Mouse (Mus musculus): Measurements from ENCODE around the gene Lamb1. TPM values are rescaled to one million over a fixed set of nuclear protein-coding genes. Genes with fewer than 3 reads are reported as not detected.

The Lamb1 gene
- total RNA-seq, 1 experiment = 232 TPM

GRCm38 (mm10) chr12:31376326-31376950 lies 111.4 kb downstream of the Lamb1 start:
- TF ChIP-seq HCFC1 (IDR thresholded peaks at IDR 0.05; ENCODE audit: borderline replicate concordance, insufficient read depth, low read length) = no peak
- no peak for TF ChIP-seq MAFK (IDR thresholded peaks at IDR 0.05; ENCODE audit: insufficient read depth, low read depth, low read length)
- TF ChIP-seq ZNF384 (IDR thresholded peaks at IDR 0.05; ENCODE audit: low read depth, low read length) = no peak
- no peak for TF ChIP-seq CHD2 (IDR thresholded peaks at IDR 0.05; ENCODE audit: low read depth, low read length)
- TF ChIP-seq ZC3H11A (IDR thresholded peaks at IDR 0.05; ENCODE audit: borderline replicate concordance, low read depth, low read length) = no peak
- no peaks in the 10 kb centered on the region for H3K36me3 ChIP-seq (ENCODE audit: control insufficient read depth, insufficient read depth, low read length, poor library complexity, severe bottlenecking)
- peak; percentile 15 for DNase-seq (ENCODE audit: low read depth, low spot score)
- peaks cover 0 to 5% of the 10 kb centered on the region in 2 experiments; a peak in 1 of 4 replicates for H3K4me1 ChIP-seq (ENCODE audit: control insufficient read depth in 2 of 2, insufficient read depth in 2 of 2, low read length in 2 of 2, poor library complexity in 1 of 2)
- no peaks in the 10 kb centered on the region for H3K9me3 ChIP-seq (ENCODE audit: control insufficient read depth, insufficient read depth, low read depth, low read length)
- H3K27ac ChIP-seq (ENCODE audit: insufficient read depth, low read depth, low read length, poor library complexity, severe bottlenecking) = no peak overlapping the region
- no peak overlapping the region for H3K9ac ChIP-seq (ENCODE audit: insufficient read depth, low read depth, low read length, poor library complexity, severe bottlenecking)
- H3K4me3 ChIP-seq (ENCODE audit: insufficient read depth in 1 of 2, low read depth in 1 of 2, low read length in 2 of 2, poor library complexity in 1 of 2, severe bottlenecking in 1 of 2) = no peak overlapping the region
- in situ Hi-C loops (cut with MboI; ENCODE audit: low sequenced_read_pairs in 2 of 2, unreplicated experiment in 2 of 2) = no loop called here

- DNase-seq (ENCODE audit: low read depth, low spot score) = no peak
- Histone ChIP-seq H3K9ac (ENCODE audit: insufficient read depth, low read depth, low read length, poor library complexity, severe bottlenecking) (no peak overlapping the region), H3K4me3 (ENCODE audit: insufficient read depth in 1 of 2, low read depth in 1 of 2, low read length in 2 of 2, poor library complexity in 1 of 2, severe bottlenecking in 1 of 2) (no peak overlapping the region), H3K36me3 (ENCODE audit: control insufficient read depth, insufficient read depth, low read length, poor library complexity, severe bottlenecking) (no peaks in the 10 kb centered on the region), H3K4me1 (ENCODE audit: control insufficient read depth in 2 of 2, insufficient read depth in 2 of 2, low read length in 2 of 2, poor library complexity in 1 of 2) (peaks cover 0 to 5% of the 10 kb centered on the region in 2 experiments; a peak in 1 of 4 replicates), H3K27ac (ENCODE audit: insufficient read depth, low read depth, low read length, poor library complexity, severe bottlenecking) (no peak overlapping the region), H3K9me3 (ENCODE audit: control insufficient read depth, insufficient read depth, low read depth, low read length) (no peaks in the 10 kb centered on the region)
- no peak for TF ChIP-seq ZNF384 (IDR thresholded peaks at IDR 0.05; ENCODE audit: low read depth, low read length)
- no peak for TF ChIP-seq HCFC1 (IDR thresholded peaks at IDR 0.05; ENCODE audit: borderline replicate concordance, insufficient read depth, low read length)
- no peak for TF ChIP-seq MAFK (IDR thresholded peaks at IDR 0.05; ENCODE audit: insufficient read depth, low read depth, low read length)
- TF ChIP-seq CHD2 (IDR thresholded peaks at IDR 0.05; ENCODE audit: low read depth, low read length) = no peak
- TF ChIP-seq ZC3H11A (IDR thresholded peaks at IDR 0.05; ENCODE audit: borderline replicate concordance, low read depth, low read length) = no peak
- in situ Hi-C loops (cut with MboI; ENCODE audit: low sequenced_read_pairs in 2 of 2, unreplicated experiment in 2 of 2) = no loop called here
These were observed 112.2 kb downstream of the Lamb1 start for GRCm38 (mm10) chr12:31377241-31377640.

Other genes with a start within 250 kb of the Lamb1 start
- 0.32 and 0.40 TPM in 2 replicates for gene Fam110c, start 191.4 kb upstream of the Lamb1 start, total RNA-seq (2012; rRNA removed)
- not detected in 2 replicates for gene Gm6993, start 24.5 kb upstream of the Lamb1 start, total RNA-seq (2012; rRNA removed)
- 39.5 and 62.8 TPM in 2 replicates for gene Dld, start 86.2 kb downstream of the Lamb1 start, total RNA-seq (2012; rRNA removed)
- not detected in 2 replicates for gene Slc26a3, start 125.6 kb downstream of the Lamb1 start, total RNA-seq (2012; rRNA removed)
- 5.8 and 6.6 TPM in 2 replicates for gene Cbll1, start 234.4 kb downstream of the Lamb1 start, total RNA-seq (2012; rRNA removed)

All from ES-E14 (cell line).